Mouse (Mus musculus) lung, embryonic 16.5 days (tissue): ENCODE data around the gene Ano3. TPM values are rescaled to one million over a fixed set of nuclear protein-coding genes. Genes with fewer than 3 reads are reported as not detected.

Experiments used
- ATAC-seq: fragments of 200-750 bp; cut with Nextera tagmentation; 2 replicates; pipeline ENCODE4 v1.8.0; 2017; ENCODE audit warnings: low read depth, mild to moderate bottlenecking, moderate library complexity
- H3K27ac ChIP-seq: fragments of 300-500 bp; sonication (generic); 2 replicates; pipeline ENCODE4 v1.5.1; 2014; ENCODE audit warnings: mild to moderate bottlenecking, control low read depth, low read length
- H3K27me3 ChIP-seq: fragments of 300-500 bp; sonication (generic); 2 replicates; pipeline ENCODE4 v1.6.1; 2014; ENCODE audit warnings: low read depth, low read length, mixed read lengths; ENCODE audit not compliant: control insufficient read depth, insufficient read depth
- H3K36me3 ChIP-seq: fragments of 300-500 bp; sonication (generic); 2 replicates; pipeline ENCODE4 v1.6.1; 2014; ENCODE audit warnings: low read length; ENCODE audit not compliant: control insufficient read depth, insufficient read depth
- H3K4me1 ChIP-seq: fragments of 300-500 bp; sonication (generic); replicated peaks from 2 replicates; pipeline ENCODE4 v1.6.1; 2014; ENCODE audit warnings: low read length, mixed read lengths; ENCODE audit not compliant: control insufficient read depth, insufficient read depth
- H3K4me2 ChIP-seq: fragments of 300-500 bp; sonication (generic); 2 replicates; pipeline ENCODE4 v1.6.1; 2014; ENCODE audit warnings: low read depth, low read length, control low read depth
- H3K4me3 ChIP-seq: fragments of 300-500 bp; sonication (generic); 2 replicates; pipeline ENCODE4 v1.5.1; 2014; ENCODE audit warnings: mild to moderate bottlenecking, low read length, control low read depth
- H3K9ac ChIP-seq: fragments of 300-500 bp; sonication (generic); 2 replicates; pipeline ENCODE4 v1.6.1; 2014; ENCODE audit warnings: low read length, control low read depth
- H3K9me3 ChIP-seq: fragments of 300-500 bp; sonication (generic); 2 replicates; pipeline ENCODE4 v1.6.1; 2016; ENCODE audit warnings: low read length; ENCODE audit not compliant: control insufficient read depth
- WGBS: fragments of 180-500 bp; shearing (Covaris S2); extraction: QIAGEN DNeasy Blood & Tissue Kit; methylation state at CpG from one replicate; pipeline ENCODE4 v1.1.7; 2014; 5-methylcytosine and 5-hydroxymethylcytosine counted together
- polyA plus RNA-seq: library from polyadenylated mRNA; unstranded; fragments of >200 nt; fragmentation: Nextera tagmentation; extraction: Ambion mirVana; gene quantifications from 2 replicates; pipeline ENCODE4 v1.2.1, GENCODE M21; 2015

The Ano3 gene
- polyA plus RNA-seq, 1 experiment from 2014 or later, result not detected

DNA sequence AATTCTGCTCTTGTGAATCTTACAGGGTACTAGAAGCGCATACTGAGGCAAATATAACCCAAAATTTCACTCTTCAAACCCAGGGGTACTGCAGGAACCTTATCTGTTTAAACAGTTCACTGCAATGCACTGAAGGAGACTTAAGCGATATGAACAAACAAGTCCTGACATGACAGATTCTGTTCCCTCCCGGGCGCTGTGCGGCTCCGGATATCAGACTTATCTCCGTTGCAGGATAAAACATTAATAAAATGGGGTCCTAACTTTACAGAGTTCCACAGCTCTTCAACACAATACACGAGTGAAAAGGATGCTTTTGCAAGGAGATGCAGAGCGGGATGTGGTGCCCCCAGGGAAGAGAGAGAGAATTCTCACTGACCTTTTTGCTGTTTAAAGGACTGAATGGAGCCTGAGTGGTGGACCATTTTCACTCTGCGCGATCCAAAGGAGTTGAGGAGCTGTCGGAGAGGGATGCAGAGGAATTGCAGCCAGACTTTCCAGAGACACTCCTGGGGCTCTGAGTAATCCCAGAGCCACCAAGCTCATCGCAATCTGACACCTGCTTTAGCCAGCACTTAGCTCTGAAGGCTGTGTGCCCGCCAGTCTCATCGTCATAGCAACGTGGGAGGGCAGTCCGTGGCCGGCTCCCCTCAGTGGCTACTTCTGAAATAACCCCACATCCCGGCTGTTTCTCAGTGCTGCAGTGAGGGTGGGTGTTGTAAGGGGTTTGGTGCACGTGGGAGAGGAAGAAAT is 868 bp downstream of the Ano3 start:
- no peak; the same call in 1 of the 2 replicates for ATAC-seq
- no peaks in the 10 kb centered on the region for H3K36me3 ChIP-seq
- peak overlapping the region; percentile 45 for H3K4me2 ChIP-seq
- no peak overlapping the region for H3K9ac ChIP-seq
- H3K4me3 ChIP-seq, result peak overlapping the region; percentile 21; the same call in 1 of the 2 replicates
- H3K4me1 ChIP-seq, result no peaks in the 10 kb centered on the region; the same call in 1 of the 2 replicates
- H3K27ac ChIP-seq, result no peak overlapping the region
- 3% methylated on average over 20 of the region's 20 CpGs for WGBS
- H3K9me3 ChIP-seq, result no peaks in the 10 kb centered on the region
- no peaks in the 10 kb centered on the region for H3K27me3 ChIP-seq

DNA sequence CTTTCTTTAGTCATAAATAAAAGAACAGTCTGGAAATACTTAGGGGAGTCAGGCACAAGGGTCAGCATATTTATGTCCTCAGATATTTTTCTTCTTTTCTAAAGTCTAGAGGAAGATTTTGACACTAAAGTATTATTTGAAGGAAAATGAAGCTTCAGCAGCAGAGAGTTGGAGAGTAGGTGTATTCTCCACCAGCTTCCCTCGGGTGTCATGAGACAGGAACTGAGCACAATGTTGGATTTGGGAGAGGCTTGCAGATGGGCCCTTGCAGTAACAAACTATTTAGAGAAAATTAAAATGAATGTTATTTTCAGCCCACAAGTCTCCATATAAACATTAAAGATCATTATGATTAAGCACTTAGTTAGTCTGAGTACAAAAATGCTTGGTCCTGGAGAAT is 5.6 kb downstream of the Ano3 start:
- no peak overlapping the region for H3K9ac ChIP-seq
- no peaks in the 10 kb centered on the region for H3K27me3 ChIP-seq
- no peak overlapping the region for H3K4me2 ChIP-seq
- H3K36me3 ChIP-seq, result no peaks in the 10 kb centered on the region
- no peaks in the 10 kb centered on the region for H3K9me3 ChIP-seq
- H3K4me1 ChIP-seq, result no peaks in the 10 kb centered on the region; the same call in 1 of the 2 replicates
- ATAC-seq, result no peak
- no peak overlapping the region for H3K4me3 ChIP-seq
- H3K27ac ChIP-seq, result no peak overlapping the region
- WGBS, result 43% methylated on average over 1 of the region's 1 CpGs

DNA sequence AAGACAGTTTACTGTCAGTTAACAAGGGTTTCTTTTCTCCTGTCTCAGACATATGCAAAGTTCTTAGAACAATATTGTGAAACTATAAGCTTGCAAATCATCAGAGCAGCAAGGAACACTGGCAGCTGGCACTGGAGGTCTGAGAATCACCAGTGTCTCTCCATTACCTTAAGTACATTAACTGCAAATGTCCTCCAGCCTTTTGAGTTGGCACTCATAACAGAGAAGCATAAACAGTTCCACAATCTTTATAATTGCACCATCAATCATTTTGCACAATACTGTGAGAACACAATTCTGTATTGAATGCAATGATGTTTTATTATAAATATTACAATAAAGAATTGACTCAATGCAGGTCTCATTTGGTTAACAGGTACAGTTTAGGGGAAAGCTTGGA is 15.0 kb downstream of the Ano3 start:
- no peaks in the 10 kb centered on the region for H3K27me3 ChIP-seq
- no peak for ATAC-seq
- H3K4me2 ChIP-seq, result no peak overlapping the region
- no peaks in the 10 kb centered on the region for H3K4me1 ChIP-seq
- no peak overlapping the region for H3K4me3 ChIP-seq
- H3K36me3 ChIP-seq, result no peaks in the 10 kb centered on the region
- H3K9me3 ChIP-seq, result no peaks in the 10 kb centered on the region
- no peak overlapping the region for H3K9ac ChIP-seq
- no peak overlapping the region for H3K27ac ChIP-seq

DNA sequence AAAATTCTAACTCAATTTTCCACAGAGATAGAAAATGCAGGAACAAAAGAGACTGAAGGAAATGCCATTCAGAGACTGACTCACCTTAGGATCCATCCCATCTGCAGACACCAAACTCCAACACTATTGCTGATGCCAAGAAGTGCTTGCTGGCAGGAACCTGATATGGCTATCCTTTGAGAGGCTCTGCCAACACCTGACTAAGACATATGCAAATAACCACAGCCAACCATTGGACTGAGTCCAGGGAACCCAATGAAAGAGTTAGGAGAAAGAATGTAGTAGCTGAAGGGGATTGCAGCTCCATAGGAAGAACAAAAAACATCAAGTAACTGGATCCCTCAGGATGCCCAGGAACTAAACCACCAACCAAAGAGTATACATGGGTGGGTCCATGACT is 21.6 kb downstream of the Ano3 start:
- Histone ChIP-seq H3K27ac (no peak overlapping the region), H3K36me3 (no peaks in the 10 kb centered on the region), H3K9ac (no peak overlapping the region), H3K4me1 (no peaks in the 10 kb centered on the region), H3K4me2 (no peak overlapping the region), H3K4me3 (no peak overlapping the region), H3K9me3 (no peaks in the 10 kb centered on the region), H3K27me3 (no peaks in the 10 kb centered on the region)
- no peak for ATAC-seq

DNA sequence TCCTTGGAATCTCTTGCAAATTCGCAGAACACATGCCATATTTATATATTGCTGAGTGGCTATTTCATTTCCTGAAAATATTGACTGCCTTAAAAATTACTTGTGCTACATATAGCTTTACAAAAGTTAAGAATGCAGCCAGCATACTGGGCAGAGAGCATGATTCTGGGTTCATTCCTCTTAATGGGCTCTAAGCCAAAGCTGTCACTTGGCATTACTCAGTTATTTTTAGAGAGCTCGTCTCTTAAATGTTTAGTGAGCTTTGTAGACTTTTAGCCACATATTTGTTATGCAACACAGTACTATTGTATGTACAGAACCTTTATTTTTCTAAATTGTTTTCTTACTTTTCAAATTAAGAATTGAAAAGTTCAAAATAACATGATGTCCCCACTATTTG is 41.2 kb downstream of the Ano3 start:
- no peak overlapping the region for H3K4me2 ChIP-seq
- no peak overlapping the region for H3K27ac ChIP-seq
- H3K27me3 ChIP-seq, result no peaks in the 10 kb centered on the region
- H3K4me1 ChIP-seq, result no peaks in the 10 kb centered on the region
- H3K9me3 ChIP-seq, result no peaks in the 10 kb centered on the region
- no peak overlapping the region for H3K4me3 ChIP-seq
- no peaks in the 10 kb centered on the region for H3K36me3 ChIP-seq
- whole genome bisulfite sequencing, result 39% methylated on average over 2 of the region's 2 CpGs
- no peak overlapping the region for H3K9ac ChIP-seq
- ATAC-seq, result no peak

DNA sequence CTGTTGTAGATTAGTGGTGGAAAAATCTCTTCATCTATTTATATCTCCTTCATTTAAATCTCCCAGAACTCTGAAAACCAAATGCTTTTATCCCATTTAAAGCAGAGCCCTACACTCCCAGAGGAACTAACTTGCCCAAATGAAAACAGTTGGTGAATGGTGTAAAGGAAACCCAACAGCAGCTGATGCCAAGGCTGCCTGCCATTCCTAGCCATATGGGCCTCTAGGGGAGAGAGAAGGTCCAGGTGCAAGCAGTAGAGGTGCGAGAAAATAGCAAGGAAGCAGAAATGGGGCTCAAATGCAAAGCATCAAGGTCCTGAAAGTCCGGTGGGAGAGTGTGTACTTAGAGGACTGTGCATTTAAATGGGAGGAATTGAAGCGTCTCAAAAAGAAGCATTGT is 44.2 kb downstream of the Ano3 start:
- WGBS, result 56% methylated on average over 3 of the region's 3 CpGs
- ATAC-seq, result no peak
- Histone ChIP-seq H3K4me3 (no peak overlapping the region), H3K4me2 (no peak overlapping the region), H3K9me3 (no peaks in the 10 kb centered on the region), H3K9ac (no peak overlapping the region), H3K36me3 (no peaks in the 10 kb centered on the region), H3K4me1 (no peaks in the 10 kb centered on the region), H3K27ac (no peak overlapping the region), H3K27me3 (no peaks in the 10 kb centered on the region)

GRCm38 (mm10) chr2:110896477-110897270 is 54.0 kb downstream of the Ano3 start:
- Histone ChIP-seq H3K4me1 (no peaks in the 10 kb centered on the region), H3K27me3 (no peaks in the 10 kb centered on the region), H3K9me3 (no peaks in the 10 kb centered on the region), H3K4me3 (no peak overlapping the region), H3K27ac (no peak overlapping the region), H3K36me3 (no peaks in the 10 kb centered on the region), H3K9ac (no peak overlapping the region), H3K4me2 (no peak overlapping the region)
- WGBS, result 90% methylated on average over 2 of the region's 2 CpGs
- no peak for ATAC-seq

GRCm38 (mm10) chr2:110871650-110872049 is 79.1 kb downstream of the Ano3 start:
- no peak overlapping the region for H3K9ac ChIP-seq
- no peaks in the 10 kb centered on the region for H3K4me1 ChIP-seq
- no peak overlapping the region for H3K4me2 ChIP-seq
- no peaks in the 10 kb centered on the region for H3K27me3 ChIP-seq
- H3K9me3 ChIP-seq, result no peaks in the 10 kb centered on the region
- no peak for ATAC-seq
- no peaks in the 10 kb centered on the region for H3K36me3 ChIP-seq
- H3K27ac ChIP-seq, result no peak overlapping the region
- WGBS, result 78% methylated on average over 4 of the region's 4 CpGs
- H3K4me3 ChIP-seq, result no peak overlapping the region

- no peak overlapping the region for H3K4me3 ChIP-seq
- H3K27me3 ChIP-seq, result no peaks in the 10 kb centered on the region
- H3K36me3 ChIP-seq, result no peaks in the 10 kb centered on the region
- 54% methylated on average over 2 of the region's 3 CpGs for WGBS
- no peaks in the 10 kb centered on the region for H3K9me3 ChIP-seq
- no peaks in the 10 kb centered on the region for H3K4me1 ChIP-seq
- H3K9ac ChIP-seq, result no peak overlapping the region
- H3K27ac ChIP-seq, result no peak overlapping the region
- ATAC-seq, result no peak
- H3K4me2 ChIP-seq, result no peak overlapping the region
Observed at GRCm38 (mm10) chr2:110865584-110865983, 85.1 kb downstream of the Ano3 start.
